Mouse (Mus musculus) erythroid progenitor cell, adult 5-6 weeks (primary cell): ENCODE data around the gene Rftn1. TPM values are rescaled to one million over a fixed set of nuclear protein-coding genes. Genes with fewer than 3 reads are reported as not detected.

Experiments used
- ATAC-seq: replicated peaks from 2 replicates; pipeline ENCODE4 v1.8.0; 2016; ENCODE audit warnings: moderate number of reproducible peaks, mild to moderate bottlenecking, moderate TSS enrichment, inconsistent platforms; ENCODE audit not compliant: poor library complexity, low FRiP score, severe bottlenecking
- total RNA-seq, 2 experiments: library from RNA; stranded (forward) in 1 of 2; stranded (reverse) in 1 of 2; fragments of 150-400 nt in 1 of 2; fragments of 186-747, 209-891 nt in 1 of 2; gene quantifications; 2 replicates each; pipeline versions ENCODE4 v1.2.3 to v1.2.4; 2015 to 2017; ENCODE audit warnings: low replicate concordance in 2 of 2

Gene Rftn1
- total RNA-seq, 2 experiments from 2014 or later: 4.6 to 5.4 TPM

- peak; percentile 87 for ATAC-seq
Measured at GRCm38 (mm10) chr17:49968467-49969207, 221.8 kb downstream of the Rftn1 start.

- no peak for ATAC-seq
Measured at GRCm38 (mm10) chr17:49965846-49966762, 224.4 kb downstream of the Rftn1 start.

GRCm38 (mm10) chr17:49965035-49965434 is 225.4 kb downstream of the Rftn1 start:
- ATAC-seq: no peak

DNA sequence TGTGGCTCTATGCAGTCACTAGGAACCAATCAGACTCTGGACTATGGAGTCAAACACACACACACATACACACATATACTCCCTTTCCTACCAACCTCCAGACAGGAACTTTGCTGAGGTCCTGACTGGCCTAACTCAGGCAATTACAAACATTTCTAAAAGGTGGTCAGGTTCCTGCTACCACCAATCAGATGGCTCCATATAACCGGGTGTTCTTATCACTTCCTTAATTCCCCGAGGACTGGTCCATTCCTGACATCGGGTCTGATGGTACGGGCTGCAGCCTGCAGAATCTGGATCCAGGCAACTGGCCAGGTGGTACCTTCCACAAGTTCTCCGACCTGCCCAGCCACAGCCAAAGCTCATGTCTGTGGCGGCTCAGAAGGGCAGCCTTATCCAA is 226.0 kb downstream of the Rftn1 start:
- no peak for ATAC-seq

DNA sequence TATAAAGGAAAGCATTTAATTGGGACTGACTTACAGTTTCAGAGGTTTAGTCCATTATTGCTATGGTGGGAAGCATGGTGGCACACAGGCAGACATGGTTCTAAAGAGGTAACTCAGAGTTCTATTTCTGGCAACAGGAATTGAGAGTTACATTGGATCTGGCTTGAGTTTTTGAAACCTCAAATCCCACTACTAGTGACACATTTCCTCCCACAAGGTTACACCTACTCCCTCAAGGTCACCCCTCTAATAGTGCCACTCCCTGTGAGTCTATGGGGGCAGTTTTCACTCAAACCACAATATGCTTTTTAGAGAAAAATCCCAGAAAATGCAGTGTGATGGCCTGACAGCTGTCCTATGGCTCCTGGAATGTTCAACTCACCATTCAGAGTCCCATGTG is 231.5 kb downstream of the Rftn1 start:
- no peak for ATAC-seq

GRCm38 (mm10) chr17:49951856-49952607 is 238.4 kb downstream of the Rftn1 start:
- ATAC-seq: no peak

DNA sequence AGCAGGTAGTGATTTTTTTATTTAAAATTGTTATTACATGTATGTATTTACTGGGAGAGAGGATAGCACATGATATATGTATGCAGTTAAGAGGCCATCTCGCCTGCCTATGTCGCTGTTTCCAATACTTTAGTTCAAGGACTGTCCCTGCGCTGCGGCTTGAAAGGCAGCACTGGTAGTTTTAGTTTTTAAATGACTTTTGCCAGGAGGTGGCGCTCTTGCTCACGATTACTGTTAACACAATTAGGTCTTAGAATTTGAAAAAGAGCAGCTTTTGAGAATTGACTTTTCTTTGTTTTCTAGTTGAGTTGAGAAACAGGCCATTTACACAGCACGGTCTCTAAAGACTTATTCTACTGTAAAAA is 239.0 kb downstream of the Rftn1 start:
- peak; percentile 72 for ATAC-seq

- 0 out of 2 replicates have a peak, but pooled peaks have one; percentile 56 for ATAC-seq
Measured at GRCm38 (mm10) chr17:49942674-49943073, 247.8 kb downstream of the Rftn1 start.

Other genes with a start within 250 kb of the Rftn1 start
- not detected in 2 replicates for gene Dazl, start 103.0 kb upstream of the Rftn1 start, total RNA-seq (2015; ENCODE audit: low replicate concordance)
- gene Dazl, start 103.0 kb upstream of the Rftn1 start, total RNA-seq (2017; ENCODE audit: low replicate concordance): not detected in 2 replicates